Mouse (Mus musculus) c-Kit-negative CD71-positive TER-119-positive erythroid progenitor cells, embryonic 14.5 days (primary cell): ENCODE measurements around the gene Gabrb1.
"Not testable (repeated sequence)": the region's sequence is repeated elsewhere in the genome, so short reads cannot be mapped to it uniquely, and the experiment has no call there.

ENCODE experiments used
- DNase-seq: peaks from one replicate; pipeline ENCODE4 v3.0.0-alpha.2; 2013; ENCODE audit warnings: low read depth, low spot score

The Gabrb1 gene

GRCm38 (mm10) chr5:72036954-72037353 is 379.0 kb downstream of the Gabrb1 start:
- no peak for DNase-seq

GRCm38 (mm10) chr5:72043226-72044151 is 385.6 kb downstream of the Gabrb1 start:
- no peak for DNase-seq

GRCm38 (mm10) chr5:72046261-72046660 is 388.3 kb downstream of the Gabrb1 start:
- DNase-seq: no peak

GRCm38 (mm10) chr5:72064079-72064478 is 406.2 kb downstream of the Gabrb1 start:
- no peak for DNase-seq

- DNase-seq: no peak
These were observed 410.9 kb downstream of the Gabrb1 start for GRCm38 (mm10) chr5:72068826-72069225.

- DNase-seq: not testable (repeated sequence)
These were observed 411.5 kb downstream of the Gabrb1 start for GRCm38 (mm10) chr5:72069398-72069797.

- no peak for DNase-seq
These were observed 418.9 kb downstream of the Gabrb1 start for GRCm38 (mm10) chr5:72076781-72077180.

- no peak for DNase-seq
These were observed 428.6 kb downstream of the Gabrb1 start for GRCm38 (mm10) chr5:72086518-72086917.

- DNase-seq: no peak
These were observed 436.7 kb downstream of the Gabrb1 start for GRCm38 (mm10) chr5:72094582-72094981.

- no peak for DNase-seq
These were observed 437.1 kb downstream of the Gabrb1 start for GRCm38 (mm10) chr5:72095015-72095414.

GRCm38 (mm10) chr5:72104274-72104921 is 446.5 kb downstream of the Gabrb1 start:
- DNase-seq: no peak

GRCm38 (mm10) chr5:72122414-72123037 is 464.6 kb downstream of the Gabrb1 start:
- no peak for DNase-seq

- DNase-seq: no peak
These were observed 468.8 kb downstream of the Gabrb1 start for GRCm38 (mm10) chr5:72126681-72127080.

GRCm38 (mm10) chr5:72133906-72134305 is 476.0 kb downstream of the Gabrb1 start:
- DNase-seq: no peak

GRCm38 (mm10) chr5:72138256-72138655 is 480.3 kb downstream of the Gabrb1 start:
- no peak for DNase-seq

GRCm38 (mm10) chr5:72139619-72140018 is 481.7 kb downstream of the Gabrb1 start:
- DNase-seq: no peak

- no peak for DNase-seq
These were observed 490.8 kb downstream of the Gabrb1 start for GRCm38 (mm10) chr5:72148679-72149078.

GRCm38 (mm10) chr5:72150870-72151269 is 493.0 kb downstream of the Gabrb1 start:
- DNase-seq: no peak

GRCm38 (mm10) chr5:72155686-72156085 is 497.8 kb downstream of the Gabrb1 start:
- DNase-seq: not testable (repeated sequence)

GRCm38 (mm10) chr5:72156598-72156997 is 498.7 kb downstream of the Gabrb1 start:
- DNase-seq: no peak

GRCm38 (mm10) chr5:72158667-72159066 is 500.8 kb downstream of the Gabrb1 start:
- no peak for DNase-seq

- DNase-seq: no peak
These were observed 501.6 kb downstream of the Gabrb1 start for GRCm38 (mm10) chr5:72159537-72159936.
